ENCODE assay signal across 29 mouse cellular contexts in the genomic region with DNA sequence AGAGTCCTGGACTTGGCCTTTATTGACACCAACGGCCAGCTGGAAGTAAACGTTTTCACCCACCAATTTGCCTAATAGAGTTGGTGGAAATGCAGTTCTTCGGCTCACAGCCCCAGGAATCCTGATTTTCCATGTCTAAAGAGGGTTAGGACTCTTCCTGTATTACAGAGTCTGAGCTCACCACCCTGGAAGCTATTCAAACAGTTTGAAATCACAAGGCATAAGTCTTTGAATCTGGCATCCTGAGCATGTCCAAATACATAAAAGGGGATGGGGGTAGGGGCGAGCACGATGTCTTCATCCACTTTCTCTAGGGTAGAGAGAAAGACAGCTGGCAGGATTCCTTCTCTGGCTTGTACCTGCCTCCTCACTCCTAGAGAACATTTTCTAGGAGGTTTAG. TPM values are rescaled to one million over a fixed set of nuclear protein-coding genes. Genes with fewer than 3 reads are reported as not detected.
DNase-seq lines count a peak whose midpoint lies in the region; ATAC-seq and TF ChIP-seq lines count a peak whose summit lies in the region.
"Had no signal": no experiment of that assay in that cellular context is flagged by ENCODE, and none has a peak within 500 bp of the region (broad histone marks: within the 10 kb centered on the region; RNA-seq: fewer than 3 reads in every experiment).

No protein-coding gene starts in this region.

- H3K27me3 ChIP-seq in forebrain, embryonic 16.5 days (replicated peaks; ENCODE audit: control insufficient read depth, insufficient read depth, low read length): no peaks in the 10 kb centered on the region
- no peaks in the 10 kb centered on the region for H3K27me3 ChIP-seq in forebrain, embryonic 12.5 days
- no peaks in the 10 kb centered on the region for H3K27me3 ChIP-seq in intestine, embryonic 16.5 days (replicated peaks; ENCODE audit: control insufficient read depth, insufficient read depth, low read length)
- H3K27me3 ChIP-seq in liver, postnatal 0 days (ENCODE audit: insufficient read depth, low read length): no peaks in the 10 kb centered on the region
- H3K27me3 ChIP-seq: embryonic facial prominence, embryonic 15.5 days; limb, embryonic 15.5 days; liver, embryonic 13.5 days; neural tube, embryonic 15.5 days; Patski had no signal

- peak; percentile 52; the same call in 1 of the 2 replicates for ATAC-seq in forebrain, embryonic 16.5 days
- no peak for ATAC-seq in forebrain, embryonic 12.5 days (ENCODE audit: low FRiP score)
- ATAC-seq in intestine, embryonic 16.5 days: no peak
- no peak for ATAC-seq in liver, postnatal 0 days
- ATAC-seq: hindbrain, embryonic 16.5 days; Patski had no signal

- TF ChIP-seq CTCF in brain, embryonic 14.5 days (IDR thresholded peaks at IDR 0.05; ENCODE audit: borderline replicate concordance, extremely low read depth, insufficient read depth, insufficient read length): no peak
- no peak for TF ChIP-seq CTCF in liver, postnatal 0 days (IDR thresholded peaks at IDR 0.05; ENCODE audit: low read depth)

- H3K4me1 ChIP-seq in forebrain, embryonic 16.5 days (replicated peaks; ENCODE audit: control insufficient read depth, insufficient read depth, low read length): 0 out of 2 replicates have a peak, but pooled peaks cover 3% of the 10 kb centered on the region
- H3K4me1 ChIP-seq in forebrain, embryonic 12.5 days: no peaks in the 10 kb centered on the region
- H3K4me1 ChIP-seq in intestine, embryonic 16.5 days (ENCODE audit: control insufficient read depth, insufficient read depth, low read length): no peaks in the 10 kb centered on the region; the same call in 1 of the 2 replicates
- no peaks in the 10 kb centered on the region for H3K4me1 ChIP-seq in liver, postnatal 0 days (ENCODE audit: insufficient read depth)
- H3K4me1 ChIP-seq: liver, embryonic 13.5 days; neural tube, embryonic 15.5 days had no signal

- H3K36me3 ChIP-seq in forebrain, embryonic 16.5 days (ENCODE audit: control insufficient read depth, insufficient read depth): no peaks in the 10 kb centered on the region
- no peaks in the 10 kb centered on the region for H3K36me3 ChIP-seq in forebrain, embryonic 12.5 days (replicated peaks)
- H3K36me3 ChIP-seq in intestine, embryonic 16.5 days (ENCODE audit: control insufficient read depth, insufficient read depth, low read length): no peaks in the 10 kb centered on the region
- H3K36me3 ChIP-seq in liver, postnatal 0 days (replicated peaks; ENCODE audit: insufficient read depth, low read length): no peaks in the 10 kb centered on the region
- H3K36me3 ChIP-seq: embryonic facial prominence, embryonic 15.5 days; limb, embryonic 15.5 days; liver, embryonic 13.5 days; neural tube, embryonic 15.5 days had no signal

- no peaks in the 10 kb centered on the region for H3K9me3 ChIP-seq in forebrain, embryonic 16.5 days (ENCODE audit: control insufficient read depth, low read length)
- H3K9me3 ChIP-seq in forebrain, embryonic 12.5 days: no peaks in the 10 kb centered on the region
- no peaks in the 10 kb centered on the region for H3K9me3 ChIP-seq in intestine, embryonic 16.5 days (ENCODE audit: control insufficient read depth, low read length)
- no peaks in the 10 kb centered on the region for H3K9me3 ChIP-seq in liver, postnatal 0 days (ENCODE audit: low read length)
- H3K9me3 ChIP-seq: embryonic facial prominence, embryonic 15.5 days; limb, embryonic 15.5 days; liver, embryonic 13.5 days; neural tube, embryonic 15.5 days had no signal

- no peak overlapping the region for H3K27ac ChIP-seq in forebrain, embryonic 16.5 days (ENCODE audit: low read length)
- H3K27ac ChIP-seq in forebrain, embryonic 12.5 days: no peak overlapping the region
- H3K27ac ChIP-seq in intestine, embryonic 16.5 days (ENCODE audit: low read length): 0 out of 2 replicates have a peak overlapping the region, but pooled peaks have one; percentile 31
- no peak overlapping the region for H3K27ac ChIP-seq in liver, postnatal 0 days (ENCODE audit: low read depth)
- H3K27ac ChIP-seq: embryonic facial prominence, embryonic 15.5 days; kidney, postnatal 0 days; limb, embryonic 15.5 days; liver, embryonic 13.5 days; neural tube, embryonic 15.5 days had no signal

- DNase-seq in lung, postnatal 10 days: peak; percentile 3
- DNase-seq in lung, postnatal 4 days: no peak
- DNase-seq in brain, embryonic 14.5 days (ENCODE audit: low read depth): peak; percentile 49
- no peak for DNase-seq in liver, postnatal 0 days
- DNase-seq in gastrocnemius, postnatal 25 days: no peak
- DNase-seq: adrenal gland, postnatal 14 days; cerebellum, adult 11-12 months; heart, postnatal 14 days; kidney, adult 2 months; kidney, postnatal 4 days; liver, embryonic 13.5 days; lung, adult 2 months; lung, postnatal 14 days; right cerebral cortex, postnatal 25 days; thymus, adult 2 months; thymus, postnatal 4 days had no signal

- 51% methylated on average over 5 of the region's 5 CpGs for WGBS in forebrain, embryonic 16.5 days
- WGBS in forebrain, embryonic 12.5 days: 86% methylated on average over 5 of the region's 5 CpGs
- 57% methylated on average over 5 of the region's 5 CpGs for WGBS in intestine, embryonic 16.5 days
- WGBS in liver, postnatal 0 days (ENCODE audit: insufficient replicate concordance): 75% methylated on average over 5 of the region's 5 CpGs

- H3K9ac ChIP-seq in forebrain, embryonic 16.5 days (replicated peaks; ENCODE audit: low read depth, low read length): no peak overlapping the region
- H3K9ac ChIP-seq in forebrain, embryonic 12.5 days: no peak overlapping the region
- H3K9ac ChIP-seq in intestine, embryonic 16.5 days (ENCODE audit: low read depth, low read length): no peak overlapping the region; the same call in 1 of the 2 replicates
- H3K9ac ChIP-seq in liver, postnatal 0 days (replicated peaks): no peak overlapping the region
- H3K9ac ChIP-seq: embryonic facial prominence, embryonic 15.5 days; limb, embryonic 15.5 days; liver, embryonic 13.5 days; neural tube, embryonic 15.5 days had no signal

- no peak for TF ChIP-seq EP300 in liver, postnatal 0 days (IDR thresholded peaks at IDR 0.05; ENCODE audit: low read depth)

- no peak for TF ChIP-seq POLR2A in brain, embryonic 14.5 days (IDR thresholded peaks at IDR 0.05; ENCODE audit: borderline replicate concordance, extremely low read depth, insufficient read depth, insufficient read length, poor library complexity, severe bottlenecking)

- H3K4me3 ChIP-seq in forebrain, embryonic 16.5 days (replicated peaks; ENCODE audit: low read length): no peak overlapping the region
- no peak overlapping the region for H3K4me3 ChIP-seq in forebrain, embryonic 12.5 days (replicated peaks)
- H3K4me3 ChIP-seq in intestine, embryonic 16.5 days (ENCODE audit: low read length): no peak overlapping the region
- no peak overlapping the region for H3K4me3 ChIP-seq in liver, postnatal 0 days (ENCODE audit: low read depth, low read length)
- H3K4me3 ChIP-seq: embryonic facial prominence, embryonic 15.5 days; limb, embryonic 15.5 days; liver, embryonic 13.5 days; neural tube, embryonic 15.5 days had no signal

- H3K4me2 ChIP-seq in forebrain, embryonic 16.5 days (ENCODE audit: low read length): no peak overlapping the region
- H3K4me2 ChIP-seq in forebrain, embryonic 12.5 days: no peak overlapping the region
- no peak overlapping the region for H3K4me2 ChIP-seq in intestine, embryonic 16.5 days (ENCODE audit: low read depth, low read length)
- no peak overlapping the region for H3K4me2 ChIP-seq in liver, postnatal 0 days (ENCODE audit: low read depth, low read length)
- H3K4me2 ChIP-seq: embryonic facial prominence, embryonic 15.5 days; limb, embryonic 15.5 days; liver, embryonic 13.5 days; midbrain, embryonic 11.5 days; neural tube, embryonic 15.5 days had no signal

RNA-seq across cellular contexts. Expression of a gene that starts 34.5 kb away (rescaled TPM):
- 0.89 and 1.9 TPM in 2 replicates for polyA plus RNA-seq in forebrain, embryonic 16.5 days (2015; fragmentation: Nextera tagmentation; extraction: Ambion mirVana)
- polyA plus RNA-seq in forebrain, embryonic 12.5 days (2016; fragmentation: Nextera tagmentation; extraction: Ambion mirVana): 0.82 and 1.8 TPM in 2 replicates
- 0.49 and 1.0 TPM in 2 replicates for polyA plus RNA-seq in brain, embryonic 14.5 days (2012; rRNA removed)
- polyA plus RNA-seq in intestine, embryonic 16.5 days (2015; fragmentation: Nextera tagmentation; extraction: Ambion mirVana): 1.7 TPM in 2 replicates
- polyA plus RNA-seq in liver, postnatal 0 days (2015; fragmentation: Nextera tagmentation; extraction: Ambion mirVana): 1.1 and 1.8 TPM in 2 replicates
- total RNA-seq in gastrocnemius, postnatal 25 days (2021): 10 to 100 TPM; 34.6 to 57.2 TPM
- total RNA-seq: common myeloid progenitor, adult 5-6 weeks; megakaryocyte progenitor cell, adult 5-6 weeks; MEL had no signal
- polyA plus RNA-seq: liver, embryonic 13.5 days; Patski had no signal

Comparison
In these comparisons a context has a peak if more than half of its experiments do, and no peak if none do; other contexts are left out.
1. DNase-seq: peak in lung, postnatal 10 days (single experiment) and brain, embryonic 14.5 days (single experiment); none in lung, postnatal 4 days (0 of 2), liver, postnatal 0 days (single experiment) and gastrocnemius, postnatal 25 days (single experiment).